Comparison of ENCODE assay signal across 8 mouse cellular contexts in genomic region chr7:139119152-139119774, GRCm38 (mm10). TPM values are rescaled to one million over a fixed set of nuclear protein-coding genes. Genes with fewer than 3 reads are reported as not detected.
DNase-seq lines count a peak whose midpoint lies in the region; ATAC-seq lines count a peak whose summit lies in the region.

No protein-coding gene starts in this region.

- no peaks in the 10 kb centered on the region for H3K36me3 ChIP-seq in midbrain, embryonic 11.5 days (ENCODE audit: control insufficient read depth, insufficient read depth, low read length)

- no peak overlapping the region for H3K9ac ChIP-seq in midbrain, embryonic 11.5 days (ENCODE audit: low read length)

- H3K9me3 ChIP-seq in midbrain, embryonic 11.5 days (ENCODE audit: control insufficient read depth, low read length), result no peaks in the 10 kb centered on the region

- WGBS in midbrain, embryonic 11.5 days, result 48% methylated on average over 13 of the region's 13 CpGs

- no peak overlapping the region for H3K4me2 ChIP-seq in midbrain, embryonic 11.5 days

- DNase-seq in adrenal gland, adult 18-20 months (ENCODE audit: low spot score in 2 of 2), result peak; percentile 84 to 85
- DNase-seq in gastrocnemius, adult 8-10 months (ENCODE audit: low spot score in 2 of 2), result peak; percentile 37 to 62
- peak; percentile 76 for DNase-seq in induced T-regulatory cell, adult 2 months (ENCODE audit: low read depth)
- DNase-seq in left cerebral cortex, adult 18-20 months (ENCODE audit: low spot score in 2 of 2), result peak; percentile 86 to 91
- peak; percentile 98 for DNase-seq in midbrain, embryonic 11.5 days (ENCODE audit: low spot score, missing footprints)
- DNase-seq in skeletal muscle tissue, adult 2 months (ENCODE audit: low read depth, low spot score), result peak; percentile 30

- peak; percentile 98 for ATAC-seq in common myeloid progenitor, adult 5-6 weeks (replicated peaks; ENCODE audit: low read depth, poor library complexity, severe bottlenecking)
- ATAC-seq in midbrain, embryonic 11.5 days (ENCODE audit: low FRiP score), result peak; percentile 70
- no peak for ATAC-seq in erythroblast, adult 5-6 weeks (replicated peaks; ENCODE audit: low FRiP score, poor library complexity, severe bottlenecking)

- H3K27ac ChIP-seq in midbrain, embryonic 11.5 days (ENCODE audit: low read depth, low read length), result no peak overlapping the region

- no peak overlapping the region for H3K4me3 ChIP-seq in midbrain, embryonic 11.5 days (ENCODE audit: low read depth, low read length)

- no peaks in the 10 kb centered on the region for H3K4me1 ChIP-seq in midbrain, embryonic 11.5 days (ENCODE audit: control insufficient read depth, insufficient read depth, low read length)

- no peaks in the 10 kb centered on the region for H3K27me3 ChIP-seq in midbrain, embryonic 11.5 days (ENCODE audit: control insufficient read depth, insufficient read depth, low read length)

RNA-seq across cellular contexts. Expression of gene Dpysl4, which starts 33.5 kb away (rescaled TPM):
- total RNA-seq in adrenal gland, adult 18-20 months (2021), result under 1 TPM; 0.22 to 0.70 TPM
- total RNA-seq in common myeloid progenitor, adult 5-6 weeks (2017), result not detected in 2 replicates
- total RNA-seq in gastrocnemius, adult 8-10 months (2022), result under 1 TPM in 2 of 4 experiments, not detected in 2; 0.11 to 0.12 TPM
- 10 to 100 TPM; 41.8 to 46.8 TPM for total RNA-seq in left cerebral cortex, adult 18-20 months (2021)
- 167 and 179 TPM in 2 replicates for polyA plus RNA-seq in midbrain, embryonic 11.5 days (2014; fragmentation: Nextera tagmentation; extraction: Ambion mirVana)
- total RNA-seq in erythroblast, adult 5-6 weeks (2015; ENCODE audit: low replicate concordance), result not detected in 2 replicates
- not detected in 2 replicates for total RNA-seq in erythroblast, adult 5-6 weeks (2017; ENCODE audit: low replicate concordance)

Comparison
In these comparisons a context has a peak if more than half of its experiments do, and no peak if none do; other contexts are left out.
1. DNase-seq: peak in every context shown above with its lines; median percentile 98 in midbrain, embryonic 11.5 days; 88 in left cerebral cortex, adult 18-20 months; 84 in adrenal gland, adult 18-20 months; 76 in induced T-regulatory cell, adult 2 months; 50 in gastrocnemius, adult 8-10 months; 30 in skeletal muscle tissue, adult 2 months.
2. RNA of gene Dpysl4, which starts 33.5 kb away (total RNA-seq): 41.8 to 46.8 TPM in left cerebral cortex, adult 18-20 months; 0.22 to 0.70 TPM in adrenal gland, adult 18-20 months, 0.11 to 0.12 TPM in gastrocnemius, adult 8-10 months, not detected in common myeloid progenitor, adult 5-6 weeks and not detected in erythroblast, adult 5-6 weeks; every median in the first group is over 10 times any median in the second.